Mouse (Mus musculus) c-Kit-negative CD71-positive TER-119-positive erythroid progenitor cells, embryonic 14.5 days (primary cell): Measurements from ENCODE around the gene Olfr635.
A peak's percentile ranks its signal among the peaks of the same experiment; 100 is the strongest.
"Not testable (repeated sequence)": the region's sequence is repeated elsewhere in the genome, so short reads cannot be mapped to it uniquely, and the experiment has no call there.

Source experiments
- DNase-seq: peaks from one replicate; pipeline ENCODE4 v3.0.0-alpha.2; 2013; ENCODE audit warnings: low read depth, low spot score

The Olfr635 gene

GRCm38 (mm10) chr7:103970852-103971251 lies at the start of gene Olfr635:
Olfr635 (plus strand) TSS chr7:103971152.
- DNase-seq = no peak

- no peak for DNase-seq
Measured at GRCm38 (mm10) chr7:103928525-103928924, 42.4 kb upstream of the Olfr635 start, which contains the start of gene Olfr631. Olfr631 (plus strand) TSS chr7:103928825.

GRCm38 (mm10) chr7:103934264-103934663 lies 36.7 kb upstream of the Olfr635 start, which contains the start of gene Olfr632:
Olfr632 (plus strand) TSS chr7:103934347.
- DNase-seq = no peak

GRCm38 (mm10) chr7:103942730-103943129 lies 28.2 kb upstream of the Olfr635 start:
- DNase-seq = peak; percentile 84

GRCm38 (mm10) chr7:103944137-103944536 lies 26.8 kb upstream of the Olfr635 start, which contains the start of gene Olfr633:
Olfr633 (plus strand) TSS chr7:103944437.
- no peak for DNase-seq

GRCm38 (mm10) chr7:103966873-103967272 lies 4.1 kb upstream of the Olfr635 start:
- DNase-seq = not testable (repeated sequence)

GRCm38 (mm10) chr7:103971782-103972181 lies 830 bp downstream of the Olfr635 start:
- DNase-seq = no peak

GRCm38 (mm10) chr7:103998446-103998845 lies 27.5 kb downstream of the Olfr635 start, which contains the start of gene Olfr638:
Olfr638 (plus strand) TSS chr7:103998746.
- no peak for DNase-seq

- DNase-seq = no peak
Measured at GRCm38 (mm10) chr7:103999124-103999523, 28.2 kb downstream of the Olfr635 start.

GRCm38 (mm10) chr7:104017203-104017602 lies 46.3 kb downstream of the Olfr635 start, which contains the start of gene Olfr639:
Olfr639 (minus strand) TSS chr7:104017303.
- DNase-seq = no peak

GRCm38 (mm10) chr7:104018953-104019352 lies 48.0 kb downstream of the Olfr635 start:
- no peak for DNase-seq

- no peak for DNase-seq
Measured at GRCm38 (mm10) chr7:104021651-104022050, 50.7 kb downstream of the Olfr635 start.

GRCm38 (mm10) chr7:104025473-104025872 lies 54.5 kb downstream of the Olfr635 start, which contains the start of gene Olfr640:
Olfr640 (minus strand) TSS chr7:104025573.
- DNase-seq = no peak

- DNase-seq = no peak
Measured at GRCm38 (mm10) chr7:104026978-104027377, 56.0 kb downstream of the Olfr635 start.

- DNase-seq = no peak
Measured at GRCm38 (mm10) chr7:104035145-104035544, 64.2 kb downstream of the Olfr635 start, which contains the start of gene Olfr641. Olfr641 (plus strand) TSS chr7:104035445.
